ENCODE assay signal across 14 mouse cellular contexts in the genomic region with DNA sequence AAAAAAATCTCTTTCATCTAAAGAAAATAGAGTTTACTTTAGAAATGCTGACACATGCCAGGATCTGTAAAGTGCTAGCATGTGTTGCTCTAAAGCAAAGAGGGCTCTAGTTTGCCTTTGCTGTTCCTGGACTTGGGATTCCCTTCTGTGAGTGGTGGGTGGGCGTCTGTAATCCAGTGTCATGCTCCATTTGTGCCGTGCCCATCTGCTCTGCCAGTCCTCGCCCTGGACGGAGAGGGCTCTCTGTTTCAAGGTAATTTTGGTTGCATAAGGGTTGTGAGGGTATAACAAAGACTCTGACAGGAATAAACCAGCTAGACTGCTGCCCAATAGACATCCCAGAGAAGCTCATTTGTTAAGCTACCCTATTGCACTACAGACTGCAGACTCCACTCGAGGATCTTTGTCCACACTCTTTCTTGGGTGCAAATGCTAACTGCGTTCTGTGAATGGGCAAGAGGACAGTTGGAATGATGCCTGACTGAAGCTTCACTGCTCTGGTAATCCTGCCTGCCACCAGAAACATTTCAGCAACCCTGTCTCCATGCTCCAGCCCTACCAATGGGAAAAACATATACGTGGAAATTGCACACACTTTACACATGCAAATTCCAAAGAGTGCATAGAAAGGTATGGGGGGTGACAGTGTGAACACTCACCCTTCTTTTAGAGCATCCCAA.
DNase-seq lines count a peak whose midpoint lies in the region; ATAC-seq lines count a peak whose summit lies in the region.
"Had no signal": no experiment of that assay in that cellular context is flagged by ENCODE, and none has a peak within 500 bp of the region (broad histone marks: within the 10 kb centered on the region; RNA-seq: fewer than 3 reads in every experiment).

No protein-coding gene starts in this region.

- no peaks in the 10 kb centered on the region for H3K36me3 ChIP-seq in liver, embryonic 16.5 days (ENCODE audit: control insufficient read depth, insufficient read depth)
- H3K36me3 ChIP-seq in liver, embryonic 11.5 days (ENCODE audit: control insufficient read depth, insufficient read depth, low read length): no peaks in the 10 kb centered on the region
- no peaks in the 10 kb centered on the region for H3K36me3 ChIP-seq in hindbrain, embryonic 16.5 days (ENCODE audit: control insufficient read depth, insufficient read depth, low read length)
- H3K36me3 ChIP-seq: liver, embryonic 15.5 days; midbrain, embryonic 12.5 days had no signal

- H3K4me2 ChIP-seq in liver, embryonic 16.5 days (ENCODE audit: low read depth, low read length): no peak overlapping the region
- no peak overlapping the region for H3K4me2 ChIP-seq in liver, embryonic 11.5 days
- no peak overlapping the region for H3K4me2 ChIP-seq in hindbrain, embryonic 16.5 days (ENCODE audit: low read length)
- H3K4me2 ChIP-seq: liver, embryonic 15.5 days; midbrain, embryonic 12.5 days had no signal

- ATAC-seq in frontal cortex, adult (ENCODE audit: low TSS enrichment): 0 out of 2 replicates have a peak, but pooled peaks have one; percentile 13
- ATAC-seq in liver, embryonic 16.5 days (ENCODE audit: low read depth): no peak
- no peak for ATAC-seq in liver, embryonic 11.5 days (replicated peaks; ENCODE audit: low FRiP score)
- ATAC-seq in hindbrain, embryonic 16.5 days: peak; percentile 25; the same call in 1 of the 2 replicates
- ATAC-seq: CD4-positive, CD25-positive, alpha-beta regulatory T cell, adult 4 months; intestine, postnatal 0 days had no signal

- H3K9me3 ChIP-seq in liver, embryonic 16.5 days (replicated peaks; ENCODE audit: control insufficient read depth, low read length): no peaks in the 10 kb centered on the region
- H3K9me3 ChIP-seq in liver, embryonic 11.5 days (ENCODE audit: control insufficient read depth, low read length): no peaks in the 10 kb centered on the region
- no peaks in the 10 kb centered on the region for H3K9me3 ChIP-seq in hindbrain, embryonic 16.5 days (ENCODE audit: control insufficient read depth, low read length)
- H3K9me3 ChIP-seq: liver, embryonic 15.5 days; midbrain, embryonic 12.5 days had no signal

- no peak overlapping the region for H3K9ac ChIP-seq in liver, embryonic 16.5 days (ENCODE audit: low read depth, low read length)
- H3K9ac ChIP-seq in liver, embryonic 11.5 days (ENCODE audit: low read depth, low read length): no peak overlapping the region
- H3K9ac ChIP-seq in hindbrain, embryonic 16.5 days (ENCODE audit: low read depth, low read length): no peak overlapping the region
- H3K9ac ChIP-seq: liver, embryonic 15.5 days; midbrain, embryonic 12.5 days had no signal

- no peak for DNase-seq in frontal cortex, postnatal 10 days (ENCODE audit: low spot score in 2 of 2)
- DNase-seq in liver, embryonic 11.5 days (ENCODE audit: low spot score): no peak
- DNase-seq in cerebellum, postnatal 25 days: peak; percentile 60 to 62
- no peak for DNase-seq in layer of hippocampus, postnatal 14 days (ENCODE audit: low spot score in 2 of 2)
- DNase-seq in urinary bladder, adult 18-20 months (ENCODE audit: low spot score in 2 of 2): no peak
- DNase-seq: adrenal gland, postnatal 14 days; gastrocnemius, postnatal 14 days had no signal

- no peaks in the 10 kb centered on the region for H3K27me3 ChIP-seq in liver, embryonic 16.5 days (ENCODE audit: control insufficient read depth, insufficient read depth, low read depth, low read length)
- H3K27me3 ChIP-seq in liver, embryonic 11.5 days (replicated peaks; ENCODE audit: control insufficient read depth, insufficient read depth, low read length): no peaks in the 10 kb centered on the region
- no peaks in the 10 kb centered on the region for H3K27me3 ChIP-seq in hindbrain, embryonic 16.5 days (replicated peaks; ENCODE audit: control insufficient read depth, insufficient read depth, low read length)
- H3K27me3 ChIP-seq: liver, embryonic 15.5 days; midbrain, embryonic 12.5 days had no signal

- 72% methylated on average over 7 of the region's 7 CpGs for WGBS in liver, embryonic 16.5 days (ENCODE audit: insufficient replicate concordance)
- WGBS in liver, embryonic 11.5 days: 86% methylated on average over 7 of the region's 7 CpGs
- 38% methylated on average over 7 of the region's 7 CpGs for WGBS in hindbrain, embryonic 16.5 days

- no peak overlapping the region for H3K4me3 ChIP-seq in liver, embryonic 16.5 days (ENCODE audit: low read depth, low read length)
- H3K4me3 ChIP-seq in liver, embryonic 11.5 days (ENCODE audit: low read depth, low read length): no peak overlapping the region
- H3K4me3 ChIP-seq in hindbrain, embryonic 16.5 days (ENCODE audit: low read length): no peak overlapping the region
- H3K4me3 ChIP-seq: liver, embryonic 15.5 days; midbrain, embryonic 12.5 days had no signal

- 0 out of 2 replicates have a peak overlapping the region, but pooled peaks have one; percentile 33 for H3K27ac ChIP-seq in liver, embryonic 16.5 days (ENCODE audit: low read length)
- H3K27ac ChIP-seq in liver, embryonic 11.5 days (ENCODE audit: low read depth, low read length): no peak overlapping the region
- peak overlapping the region; percentile 31 for H3K27ac ChIP-seq in hindbrain, embryonic 16.5 days (ENCODE audit: low read depth, low read length)
- H3K27ac ChIP-seq: liver, embryonic 15.5 days; midbrain, embryonic 12.5 days had no signal

- no peaks in the 10 kb centered on the region for H3K4me1 ChIP-seq in liver, embryonic 16.5 days (ENCODE audit: control insufficient read depth, low read depth, low read length)
- no peaks in the 10 kb centered on the region; the same call in 1 of the 2 replicates for H3K4me1 ChIP-seq in liver, embryonic 11.5 days (replicated peaks; ENCODE audit: control insufficient read depth, insufficient read depth, low read length)
- peaks cover 12% of the 10 kb centered on the region for H3K4me1 ChIP-seq in hindbrain, embryonic 16.5 days (ENCODE audit: control insufficient read depth, insufficient read depth, low read depth, low read length)
- H3K4me1 ChIP-seq: liver, embryonic 15.5 days had no signal

Comparison
In these comparisons a context has a peak if more than half of its experiments do, and no peak if none do; other contexts are left out.
1. ATAC-seq: peak in frontal cortex, adult (single experiment) and hindbrain, embryonic 16.5 days (single experiment); none in liver, embryonic 16.5 days (single experiment) and liver, embryonic 11.5 days (single experiment).
2. DNase-seq: peak in cerebellum, postnatal 25 days (2 of 2); none in frontal cortex, postnatal 10 days (0 of 2), liver, embryonic 11.5 days (single experiment), layer of hippocampus, postnatal 14 days (0 of 2) and urinary bladder, adult 18-20 months (0 of 2).